Mouse (Mus musculus) neural tube, embryonic 10.5 days (tissue): ENCODE measurements around the gene Opcml.

Experiments used
- DNase-seq: peaks from one replicate; pipeline ENCODE4 v3.0.0-alpha.2; 2017; ENCODE audit warnings: low spot score; ENCODE audit errors: extremely low spot score

The Opcml gene

GRCm38 (mm10) chr9:27998767-27999166, 208.2 kb downstream of the Opcml start:
- DNase-seq, result no peak

- DNase-seq, result no peak
These were observed 212.6 kb downstream of the Opcml start for GRCm38 (mm10) chr9:28003131-28003530.

GRCm38 (mm10) chr9:28011483-28011882, 220.9 kb downstream of the Opcml start:
- no peak for DNase-seq

- no peak for DNase-seq
These were observed 222.1 kb downstream of the Opcml start for GRCm38 (mm10) chr9:28012664-28013063.

GRCm38 (mm10) chr9:28013192-28013591, 222.6 kb downstream of the Opcml start:
- no peak for DNase-seq

GRCm38 (mm10) chr9:28028156-28028555, 237.6 kb downstream of the Opcml start:
- no peak for DNase-seq

GRCm38 (mm10) chr9:28028788-28029393, 238.3 kb downstream of the Opcml start:
- DNase-seq, result no peak

- no peak for DNase-seq
These were observed 258.6 kb downstream of the Opcml start for GRCm38 (mm10) chr9:28049157-28049556.

- no peak for DNase-seq
These were observed 266.7 kb downstream of the Opcml start for GRCm38 (mm10) chr9:28057171-28057845.

GRCm38 (mm10) chr9:28065126-28065525, 274.6 kb downstream of the Opcml start:
- no peak for DNase-seq

- no peak for DNase-seq
These were observed 290.1 kb downstream of the Opcml start for GRCm38 (mm10) chr9:28080694-28081093.

GRCm38 (mm10) chr9:28083754-28084153, 293.2 kb downstream of the Opcml start:
- DNase-seq, result no peak

- no peak for DNase-seq
These were observed 293.7 kb downstream of the Opcml start for GRCm38 (mm10) chr9:28084273-28084726.

- no peak for DNase-seq
These were observed 300.8 kb downstream of the Opcml start for GRCm38 (mm10) chr9:28091395-28091794.

GRCm38 (mm10) chr9:28094722-28095121, 304.1 kb downstream of the Opcml start:
- DNase-seq, result no peak

- no peak for DNase-seq
These were observed 305.6 kb downstream of the Opcml start for GRCm38 (mm10) chr9:28096204-28096603.

GRCm38 (mm10) chr9:28101981-28102380, 311.4 kb downstream of the Opcml start:
- DNase-seq, result no peak

GRCm38 (mm10) chr9:28121858-28122257, 331.3 kb downstream of the Opcml start:
- DNase-seq, result no peak

GRCm38 (mm10) chr9:28128735-28129134, 338.2 kb downstream of the Opcml start:
- DNase-seq, result no peak

- DNase-seq, result no peak
These were observed 340.9 kb downstream of the Opcml start for GRCm38 (mm10) chr9:28131521-28131920.

- DNase-seq, result peak; percentile 13
These were observed 346.0 kb downstream of the Opcml start for GRCm38 (mm10) chr9:28136614-28137013.

- DNase-seq, result no peak
These were observed 349.5 kb downstream of the Opcml start for GRCm38 (mm10) chr9:28139957-28140597.

- DNase-seq, result no peak
These were observed 358.9 kb downstream of the Opcml start for GRCm38 (mm10) chr9:28149507-28149906.
